Mouse (Mus musculus) urinary bladder, adult 2 months (tissue): ENCODE results near the gene Kdm5a. TPM values are rescaled to one million over a fixed set of nuclear protein-coding genes. Genes with fewer than 3 reads are reported as not detected.

Experiments
- DNase-seq: peaks from one replicate; pipeline ENCODE4 v3.0.0; 2022; ENCODE audit warnings: low spot score
- polyA plus RNA-seq: library from polyadenylated mRNA; depleted of rRNA; stranded (reverse); fragments of >200 nt; gene quantifications from 2 replicates; pipeline ENCODE4 v1.2.3, GENCODE M21; 2012; rRNA removed

Kdm5a gene
- polyA plus RNA-seq: 12.4 and 13.9 TPM in 2 replicates

DNA sequence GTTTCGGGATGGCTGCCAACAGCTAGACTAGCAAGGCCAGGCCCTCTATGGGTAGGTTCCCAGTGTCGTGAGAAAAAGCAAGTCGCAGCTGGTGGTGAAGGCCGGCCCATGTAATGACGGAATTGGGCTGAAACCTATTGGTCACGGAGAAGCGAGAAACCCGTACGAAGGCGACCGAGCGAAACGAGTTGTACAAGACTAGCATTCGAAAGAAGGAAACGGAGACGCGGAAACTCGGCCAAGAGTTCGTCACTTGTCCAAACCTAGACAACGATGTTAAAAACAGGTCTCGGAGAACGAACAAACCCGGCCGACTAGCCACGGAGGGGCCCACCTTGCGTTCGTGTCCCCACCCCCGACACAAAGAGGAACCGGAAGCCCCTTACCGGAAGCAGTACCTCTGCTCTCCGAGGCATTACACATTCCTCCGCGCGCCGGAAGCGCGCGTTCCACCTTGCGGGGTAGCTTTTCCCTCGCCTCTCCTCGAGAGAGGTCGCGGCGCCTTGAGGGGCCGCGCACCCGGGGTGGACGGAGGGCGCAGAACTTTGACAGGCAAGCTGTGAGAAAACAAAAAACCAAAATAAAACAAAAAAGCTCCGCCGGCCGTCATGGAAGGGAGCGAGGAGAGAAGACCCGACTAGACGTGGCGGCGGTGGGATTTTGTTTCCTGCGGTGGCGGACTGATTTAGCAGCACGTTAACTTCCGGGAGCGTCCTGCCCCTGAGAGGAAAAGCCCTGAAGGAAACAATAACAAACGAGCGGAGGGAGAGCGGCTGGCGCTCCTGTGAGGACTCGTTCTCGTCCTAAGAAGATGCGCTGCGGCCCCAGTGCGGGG lies at the start of gene Kdm5a, which contains the start of gene Ccdc77:
TSS of gene Kdm5a (plus strand) at position 437 of the 835 bp plus-strand sequence.
TSS of gene Ccdc77 (minus strand) at position 687 of the 835 bp plus-strand sequence.
- DNase-seq: peak; percentile 87

DNA sequence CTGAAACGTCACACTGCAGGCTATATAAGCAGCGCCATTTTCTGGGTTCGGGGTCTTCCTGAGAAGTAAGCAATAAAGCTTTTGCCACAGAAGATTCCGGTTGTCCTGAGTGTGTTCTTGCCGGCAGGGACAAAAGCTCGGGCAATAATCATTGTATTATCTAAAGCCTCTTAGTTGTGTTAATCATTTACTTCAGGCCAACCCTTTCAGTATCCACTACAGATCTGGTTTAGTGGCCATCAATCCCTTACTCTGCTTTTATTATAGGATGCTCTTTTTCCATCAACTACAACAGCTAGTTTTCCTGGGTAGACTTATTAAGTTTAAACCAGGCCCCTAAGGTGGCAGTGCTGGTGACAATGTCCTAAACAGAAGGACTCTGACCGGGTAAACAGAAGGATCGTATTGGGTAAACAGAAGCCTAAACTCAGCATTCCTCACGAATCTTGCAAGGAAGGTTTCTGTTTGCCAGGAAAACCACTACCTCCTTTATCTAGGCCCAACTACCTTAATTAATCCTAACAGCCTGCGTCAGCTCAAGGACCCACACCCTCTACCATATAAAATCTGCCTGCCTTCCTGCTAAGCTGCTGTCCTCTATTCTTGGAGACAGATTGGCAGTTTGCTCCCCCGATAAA lies 45.5 kb upstream of the Kdm5a start:
- DNase-seq: no peak

DNA sequence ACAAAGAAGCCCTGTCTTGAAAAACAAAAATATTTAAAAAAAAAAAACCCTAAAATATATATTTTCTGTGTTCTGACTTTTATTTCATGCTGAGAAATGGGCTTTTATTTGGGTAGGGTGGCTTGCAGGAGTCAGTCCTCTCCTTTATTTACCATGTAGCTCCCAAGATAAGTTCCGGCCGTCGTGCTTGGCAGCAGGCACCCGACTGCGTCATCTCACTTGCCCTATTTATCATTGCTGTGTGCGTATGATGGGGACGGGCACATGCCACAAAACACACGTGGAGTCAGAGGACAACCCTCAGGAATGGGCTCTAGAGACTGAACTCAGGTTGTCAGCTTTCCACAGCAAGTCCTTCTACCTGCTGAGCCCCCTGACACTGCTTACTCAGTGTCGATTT lies 44.8 kb upstream of the Kdm5a start:
- no peak for DNase-seq

DNA sequence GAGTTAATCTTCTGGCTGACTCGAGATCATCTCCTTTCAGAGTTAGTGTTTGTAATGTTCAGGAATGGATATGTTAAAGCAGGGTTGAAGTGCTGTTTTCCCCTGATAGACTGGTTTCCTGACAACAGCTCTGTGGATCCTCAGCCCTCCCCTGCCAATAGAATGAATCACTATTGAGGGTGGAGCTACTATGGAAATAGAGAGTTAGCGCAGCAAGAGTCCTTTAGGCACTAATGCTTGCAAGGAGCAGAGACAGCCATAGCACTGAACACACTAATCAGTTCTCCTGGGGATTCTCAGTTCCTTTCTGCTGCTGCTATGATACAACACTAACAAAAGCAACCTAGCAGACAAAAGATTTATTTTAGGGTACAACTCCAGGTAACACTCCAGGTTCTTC lies 43.6 kb upstream of the Kdm5a start:
- no peak for DNase-seq

DNA sequence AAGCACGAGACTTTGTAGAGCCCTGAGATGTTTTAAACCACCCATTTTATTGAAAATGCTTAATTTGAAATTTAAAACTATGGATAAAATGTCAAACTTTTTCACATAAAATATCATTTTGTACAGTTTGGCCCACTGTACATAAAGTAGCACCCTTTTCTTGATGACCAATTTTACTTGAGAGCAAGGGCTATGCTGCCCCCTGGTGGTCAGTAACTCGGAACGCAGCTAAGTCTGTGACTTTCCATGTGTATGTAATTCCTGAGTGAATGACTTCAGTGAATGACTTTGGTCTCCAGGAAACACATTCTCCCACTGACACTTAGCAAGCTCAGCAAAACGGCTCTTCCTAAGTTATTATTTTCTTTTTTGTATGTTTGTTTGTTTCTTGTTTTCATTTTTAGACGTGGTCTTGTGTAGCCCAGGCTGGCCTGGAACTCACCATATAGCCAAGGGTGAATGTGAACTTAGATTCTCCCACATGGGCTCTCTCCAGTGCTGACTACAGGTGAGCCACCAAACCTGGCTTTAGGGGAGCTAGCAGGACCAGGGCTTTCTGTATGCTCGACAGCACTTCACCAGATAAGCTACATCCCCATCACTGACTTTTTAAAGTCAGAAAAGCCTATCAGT lies 39.5 kb upstream of the Kdm5a start:
- DNase-seq: peak; percentile 22

DNA sequence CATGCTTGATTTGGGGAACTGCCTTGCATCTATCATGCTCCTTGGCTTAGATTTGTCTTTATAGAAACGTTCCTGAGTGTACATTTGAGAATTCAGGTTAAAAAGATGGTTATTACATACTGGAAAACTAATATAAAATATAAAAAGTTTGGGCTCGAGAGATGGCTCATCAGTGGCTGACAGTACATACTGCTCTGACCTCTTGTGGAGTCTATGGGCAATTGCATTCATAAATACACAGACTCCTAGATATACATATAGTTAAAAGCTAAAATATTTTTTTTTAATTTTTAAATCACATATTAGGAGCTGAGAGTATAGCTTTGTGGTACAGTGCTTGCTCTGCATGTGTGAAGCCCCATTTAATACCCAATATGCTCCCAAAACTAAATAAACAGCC lies 31.6 kb upstream of the Kdm5a start:
- no peak for DNase-seq

DNA sequence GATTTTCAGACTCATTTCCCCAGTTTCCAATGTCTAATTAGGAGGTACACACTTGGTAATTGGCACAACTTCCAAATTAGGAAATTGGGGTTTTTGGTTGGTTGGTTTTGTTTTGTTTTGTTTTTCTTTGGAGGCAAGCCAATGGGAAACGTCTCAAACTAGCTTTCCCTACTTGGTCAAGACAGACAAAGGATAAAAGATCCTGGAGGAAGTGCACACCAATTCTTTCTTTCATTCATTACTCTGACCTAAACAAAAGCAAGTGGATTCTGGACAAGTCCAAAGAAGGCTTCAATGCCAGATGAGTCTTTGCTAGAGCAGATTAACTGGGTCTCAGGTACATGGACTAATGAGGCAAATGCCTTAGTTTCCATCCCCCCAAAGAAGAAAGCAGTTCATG lies 19.9 kb upstream of the Kdm5a start:
- DNase-seq: no peak

DNA sequence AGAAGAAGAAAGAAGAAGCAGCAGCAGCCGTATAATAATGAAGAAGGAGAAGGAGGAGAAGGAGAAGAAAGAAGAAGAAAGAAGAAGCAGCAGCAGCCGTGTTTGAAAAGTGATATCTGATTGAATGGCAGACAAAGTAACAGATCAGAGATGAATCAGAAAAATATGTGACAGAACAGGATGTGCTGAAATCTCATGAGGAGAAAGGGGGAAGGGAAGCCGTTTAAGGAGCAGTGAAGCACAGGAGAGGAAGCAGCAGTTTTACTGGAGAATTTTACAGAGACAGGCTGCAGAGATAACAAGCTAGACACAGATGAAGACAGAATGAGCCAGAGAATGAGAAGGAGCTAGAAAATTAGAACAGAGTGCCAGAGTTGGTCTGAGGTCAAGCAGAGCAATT lies 14.9 kb upstream of the Kdm5a start:
- DNase-seq: no peak

DNA sequence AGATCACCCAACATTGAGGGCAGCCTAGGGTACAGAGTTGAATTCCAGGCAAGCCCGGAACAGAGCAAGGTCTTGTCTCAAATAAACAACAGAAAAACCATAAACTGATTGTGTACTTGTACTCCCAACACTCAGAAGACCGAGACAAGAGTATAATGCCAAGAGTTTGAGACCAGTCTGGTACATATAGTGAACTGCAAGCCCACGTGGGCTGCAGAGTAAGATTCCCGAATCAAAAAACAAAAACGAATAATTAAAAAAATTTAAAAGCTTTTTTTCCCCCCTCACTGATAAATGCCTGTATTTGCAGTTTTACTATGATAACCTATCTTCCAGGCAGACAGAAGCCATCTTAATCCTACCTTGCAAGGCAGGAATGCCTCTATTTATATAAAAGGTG lies 7.4 kb upstream of the Kdm5a start:
- DNase-seq: no peak

DNA sequence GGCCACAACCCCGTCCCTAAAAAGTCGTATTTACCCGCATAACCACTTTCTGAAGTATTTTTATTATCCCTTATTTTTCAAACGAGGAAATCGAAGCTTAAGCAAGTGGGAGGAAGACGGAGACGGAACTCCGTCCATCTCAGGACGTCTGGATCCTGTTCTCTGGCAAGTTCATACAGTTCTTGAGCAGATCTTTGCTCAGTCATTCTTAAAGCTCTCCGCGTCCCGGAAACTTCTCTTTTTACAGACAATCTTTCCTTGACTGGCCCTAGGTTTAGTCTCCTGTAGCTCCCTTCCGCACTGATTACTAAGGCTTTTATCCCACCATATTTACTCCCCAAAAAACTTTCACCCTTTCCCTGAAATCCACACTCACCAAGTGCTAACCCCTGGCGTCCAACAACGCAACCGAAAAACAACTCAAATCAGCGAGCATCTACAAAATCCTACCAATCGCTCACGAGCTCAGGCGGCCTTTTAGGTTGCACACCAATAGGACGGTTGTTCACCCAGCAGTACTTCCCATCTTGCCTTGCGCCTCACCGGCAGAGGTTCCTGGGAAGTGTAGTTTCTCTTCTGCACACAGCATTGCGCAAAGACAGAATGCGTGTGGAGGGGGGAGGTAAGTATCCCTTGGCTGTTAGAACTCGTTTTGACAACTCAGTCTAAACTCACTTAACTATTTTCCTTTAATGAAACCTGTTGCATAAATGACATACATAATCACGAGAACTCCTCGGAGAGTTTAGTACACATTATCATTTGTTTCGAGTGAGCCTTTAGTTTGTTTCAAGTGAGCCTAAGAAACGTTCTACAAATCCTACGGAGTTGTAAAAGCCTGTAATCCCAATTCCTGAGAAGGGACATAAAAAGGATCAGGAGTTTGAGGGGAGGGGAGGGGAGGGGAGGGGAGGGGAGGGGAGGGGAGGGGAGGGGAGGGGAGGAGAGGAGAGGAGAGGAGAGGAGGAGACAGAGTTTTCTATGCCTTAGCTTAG lies 6.7 kb upstream of the Kdm5a start:
- DNase-seq: peak; percentile 44

DNA sequence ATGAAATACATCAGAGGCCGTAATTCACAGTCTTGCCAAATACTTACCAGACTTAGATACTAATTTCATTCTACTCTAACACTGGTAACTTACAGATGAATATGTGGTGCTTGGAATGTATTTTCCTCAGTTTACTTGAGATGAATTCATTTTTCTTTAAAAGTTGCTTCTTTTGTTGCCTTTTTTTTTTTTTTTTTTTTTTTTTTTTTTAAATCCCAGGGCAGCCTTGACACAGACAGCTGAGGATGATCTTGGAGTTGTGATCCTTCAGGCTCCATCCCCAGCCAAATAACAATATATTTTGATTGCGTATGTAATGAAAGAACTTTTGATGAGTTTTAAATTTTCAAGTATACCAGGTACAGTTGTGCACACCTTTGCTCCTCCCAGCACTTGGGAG lies 1.8 kb upstream of the Kdm5a start:
- no peak for DNase-seq

DNA sequence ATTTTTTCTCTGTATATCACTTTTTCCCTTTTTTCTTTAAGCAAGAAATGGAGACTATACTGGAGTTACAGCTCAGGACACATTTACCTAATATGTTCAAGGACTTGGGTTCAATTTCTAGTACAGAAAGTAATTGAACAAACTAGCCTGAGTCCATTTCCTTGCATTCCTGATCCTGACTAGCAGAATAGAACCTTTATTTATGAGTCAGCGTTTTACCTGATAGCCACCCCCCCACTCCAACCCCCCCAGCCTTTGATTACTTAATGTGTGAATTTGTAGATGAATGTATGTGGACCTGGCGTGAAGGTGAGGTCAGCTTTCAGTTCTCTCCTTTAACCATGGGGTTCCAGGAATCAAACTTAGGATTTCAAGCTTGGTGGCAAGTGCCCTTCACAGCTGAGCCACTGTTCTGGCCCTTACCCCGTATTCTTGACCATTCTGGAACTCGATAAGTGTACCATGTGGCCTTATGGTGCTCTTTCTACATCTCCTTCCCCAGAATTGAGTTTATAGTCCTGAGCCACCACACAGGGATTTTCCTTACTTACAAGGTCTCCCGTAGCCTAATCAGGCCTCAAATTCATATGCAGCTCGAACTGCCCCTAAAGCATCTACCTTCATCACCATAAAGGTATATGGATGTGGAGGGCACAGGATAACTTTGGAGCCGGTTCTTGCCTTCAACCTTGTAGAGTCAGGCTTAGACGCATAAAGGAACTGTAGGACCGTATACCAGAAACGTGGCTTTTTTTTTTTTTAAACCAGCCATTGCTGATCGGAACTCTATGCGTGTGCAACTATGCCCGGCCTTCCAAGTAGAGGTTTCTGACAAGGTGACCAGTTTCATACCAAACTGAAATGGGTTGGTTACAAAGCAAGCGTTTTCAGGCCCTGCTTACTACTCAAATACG lies 893 bp upstream of the Kdm5a start:
- peak; percentile 20 for DNase-seq

DNA sequence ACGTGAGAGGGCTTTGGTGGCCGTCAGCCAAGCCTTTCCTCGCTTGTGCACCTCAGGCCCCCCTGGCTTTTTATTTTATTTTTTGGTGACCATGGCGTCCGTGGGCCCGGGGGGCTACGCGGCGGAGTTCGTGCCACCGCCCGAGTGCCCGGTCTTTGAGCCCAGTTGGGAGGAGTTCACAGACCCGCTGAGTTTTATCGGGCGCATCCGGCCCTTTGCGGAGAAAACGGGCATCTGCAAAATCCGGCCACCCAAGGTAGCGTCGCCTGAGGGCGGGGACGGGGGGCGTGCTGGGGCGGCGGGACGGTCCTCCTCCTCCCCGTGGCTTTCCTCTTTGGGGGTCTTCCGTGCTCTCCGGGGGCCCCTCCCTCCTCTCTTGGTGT lies 590 bp downstream of the Kdm5a start:
- no peak for DNase-seq

DNA sequence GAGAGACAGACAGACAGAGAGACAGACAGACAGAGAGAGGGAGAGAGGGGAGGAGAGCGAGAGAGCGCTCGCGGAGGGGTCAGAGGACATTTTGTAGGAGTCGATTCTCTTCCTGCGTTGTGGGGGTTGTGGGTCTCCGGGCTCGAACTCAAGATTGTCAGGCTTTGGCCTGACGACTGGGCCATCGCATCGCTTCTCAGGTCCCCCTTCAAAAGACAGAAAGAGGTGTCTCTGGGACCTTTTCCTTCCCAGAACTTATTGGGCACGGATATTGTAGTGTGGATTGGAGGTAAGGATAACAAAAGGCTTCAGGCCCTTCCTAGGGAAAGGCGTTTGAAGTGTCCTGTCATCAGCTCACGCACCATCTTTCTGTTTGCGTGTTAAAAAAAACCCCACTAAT lies 1.1 kb downstream of the Kdm5a start:
- no peak for DNase-seq

DNA sequence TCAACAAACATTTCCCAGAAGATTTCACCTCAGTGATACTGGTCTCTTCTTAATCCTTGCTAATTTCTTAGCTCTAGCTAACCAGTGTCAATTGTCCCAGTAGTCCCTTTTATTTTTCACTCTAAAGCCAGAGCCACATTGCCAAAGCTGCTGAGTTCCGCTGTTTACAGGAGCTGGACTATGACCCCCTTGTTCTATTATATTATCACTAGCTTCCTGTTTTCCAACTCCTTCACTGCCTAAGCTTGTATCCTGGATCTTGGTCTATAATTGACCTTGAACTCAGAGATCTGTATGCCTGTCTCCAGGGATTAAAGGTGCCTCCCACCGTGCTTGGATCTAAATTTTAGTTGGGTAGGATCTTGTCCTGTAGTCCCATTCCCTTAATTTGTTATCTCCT lies 12.8 kb downstream of the Kdm5a start:
- no peak for DNase-seq

DNA sequence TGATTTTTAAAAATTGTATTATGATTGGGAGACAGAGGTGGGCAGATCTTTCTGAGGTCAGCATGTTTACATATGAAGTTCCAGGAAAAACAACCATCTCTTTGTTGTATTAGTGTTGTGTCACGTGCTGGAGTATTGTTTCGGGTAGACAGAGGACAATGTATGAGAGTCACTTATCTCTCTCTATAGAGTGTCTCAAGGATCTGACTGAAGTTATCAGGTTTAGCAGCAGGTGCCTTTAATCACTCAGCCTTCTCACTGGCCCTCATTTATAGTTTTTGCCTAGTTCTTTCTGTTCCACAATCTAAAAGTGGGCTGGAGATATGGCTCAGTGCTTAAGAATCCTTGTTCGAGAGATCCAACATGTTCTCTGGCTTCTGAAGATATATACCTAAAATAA lies 26.1 kb downstream of the Kdm5a start:
- no peak for DNase-seq

DNA sequence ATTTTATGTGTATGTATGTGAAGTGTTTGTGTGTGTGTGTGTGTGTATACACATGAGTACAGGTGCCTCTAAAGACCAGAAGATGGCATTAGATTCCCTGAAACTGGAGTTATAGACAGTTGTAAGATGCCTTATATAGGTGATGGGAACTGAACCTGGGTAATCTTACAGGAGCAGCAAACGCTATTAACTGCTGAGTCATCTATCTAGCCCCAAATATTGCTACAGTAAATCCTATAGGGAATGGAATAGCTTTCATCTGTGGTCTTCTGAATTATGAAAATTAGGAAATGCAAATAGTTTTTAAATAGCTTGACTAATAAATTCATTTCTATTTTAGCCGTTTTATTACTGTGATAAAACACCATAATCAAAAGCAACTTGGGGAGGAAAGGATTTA lies 28.9 kb downstream of the Kdm5a start:
- no peak for DNase-seq

DNA sequence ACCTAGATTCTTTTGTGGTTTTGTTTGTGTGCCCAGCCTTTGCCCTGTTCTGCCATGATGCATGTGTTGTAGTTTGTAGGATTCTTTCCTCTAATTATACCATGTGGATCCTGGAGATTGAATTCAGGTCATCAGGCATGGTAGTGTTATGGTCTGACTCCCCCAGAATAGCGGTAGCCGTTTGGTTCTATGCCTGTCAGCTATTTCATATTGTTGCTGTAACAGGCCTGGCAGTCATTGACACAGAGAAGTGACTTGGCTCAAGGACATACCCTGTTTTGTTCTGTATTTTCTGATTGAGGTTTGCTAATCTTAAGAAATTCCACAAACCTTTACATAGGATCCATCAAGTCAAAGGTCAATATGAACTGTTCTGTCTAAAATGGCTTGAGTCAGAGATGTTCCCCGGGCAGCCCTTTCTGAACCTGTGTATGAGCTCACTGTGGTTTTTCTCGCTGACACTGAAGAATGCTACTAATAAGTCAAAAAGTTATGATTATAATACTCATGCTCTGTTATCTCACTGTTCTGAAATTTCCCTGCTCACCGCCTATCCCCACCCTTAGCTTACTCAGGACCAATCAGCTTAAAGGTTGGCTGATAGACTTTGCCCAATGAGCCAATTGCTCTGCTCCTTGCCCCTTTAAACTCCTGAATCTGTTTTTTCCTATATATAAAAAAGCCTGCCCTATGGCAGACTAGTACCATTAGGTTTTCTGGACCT lies 31.9 kb downstream of the Kdm5a start:
- DNase-seq: no peak

DNA sequence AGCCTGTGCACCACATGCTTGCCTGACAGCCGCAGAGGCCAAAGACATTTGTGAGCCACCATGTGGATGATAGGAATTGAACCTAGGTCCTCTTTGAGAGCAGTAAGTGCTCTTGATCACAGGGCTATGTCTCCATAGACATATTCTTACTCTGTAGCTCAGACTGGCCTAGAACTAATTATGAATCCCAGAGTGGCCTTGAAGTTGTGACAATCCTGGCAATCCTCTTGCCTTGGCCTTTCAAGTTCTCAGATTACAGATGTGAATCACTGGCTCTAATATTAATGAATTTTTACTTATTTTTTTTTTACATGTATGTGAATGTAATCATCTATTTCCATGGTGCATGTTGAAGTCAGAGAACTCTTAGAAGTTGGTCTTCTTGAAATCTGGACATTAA lies 40.0 kb downstream of the Kdm5a start:
- DNase-seq: no peak

DNA sequence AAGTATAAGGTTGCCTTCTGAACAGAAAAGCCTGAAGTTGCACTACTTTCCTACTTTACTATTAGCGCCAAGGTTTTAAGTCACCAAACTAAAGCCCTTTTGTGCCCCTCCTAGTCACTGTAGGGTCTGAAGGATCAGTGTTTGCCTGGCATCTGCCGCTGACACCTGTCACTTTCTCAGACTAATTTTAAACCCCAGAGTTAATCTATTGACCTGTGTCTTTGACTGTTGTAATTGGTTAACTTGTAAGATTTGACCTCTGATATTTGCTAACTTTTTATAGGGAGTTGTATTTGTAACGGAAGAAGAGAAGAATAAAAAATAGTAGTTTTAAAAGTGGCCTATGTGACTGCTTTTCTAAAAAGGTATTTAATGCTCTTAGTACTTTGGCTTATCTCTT lies 74.2 kb downstream of the Kdm5a start:
- DNase-seq: no peak
